Mouse (Mus musculus) R1 (cell line): ENCODE results near the gene Gm49358.
A peak's percentile ranks its signal among the peaks of the same experiment; 100 is the strongest.

Experiments
- DNase-seq: peaks from one replicate; pipeline ENCODE4 v3.0.0-alpha.2; 2018; ENCODE audit warnings: low read depth, low spot score

Gm49358 gene

DNA sequence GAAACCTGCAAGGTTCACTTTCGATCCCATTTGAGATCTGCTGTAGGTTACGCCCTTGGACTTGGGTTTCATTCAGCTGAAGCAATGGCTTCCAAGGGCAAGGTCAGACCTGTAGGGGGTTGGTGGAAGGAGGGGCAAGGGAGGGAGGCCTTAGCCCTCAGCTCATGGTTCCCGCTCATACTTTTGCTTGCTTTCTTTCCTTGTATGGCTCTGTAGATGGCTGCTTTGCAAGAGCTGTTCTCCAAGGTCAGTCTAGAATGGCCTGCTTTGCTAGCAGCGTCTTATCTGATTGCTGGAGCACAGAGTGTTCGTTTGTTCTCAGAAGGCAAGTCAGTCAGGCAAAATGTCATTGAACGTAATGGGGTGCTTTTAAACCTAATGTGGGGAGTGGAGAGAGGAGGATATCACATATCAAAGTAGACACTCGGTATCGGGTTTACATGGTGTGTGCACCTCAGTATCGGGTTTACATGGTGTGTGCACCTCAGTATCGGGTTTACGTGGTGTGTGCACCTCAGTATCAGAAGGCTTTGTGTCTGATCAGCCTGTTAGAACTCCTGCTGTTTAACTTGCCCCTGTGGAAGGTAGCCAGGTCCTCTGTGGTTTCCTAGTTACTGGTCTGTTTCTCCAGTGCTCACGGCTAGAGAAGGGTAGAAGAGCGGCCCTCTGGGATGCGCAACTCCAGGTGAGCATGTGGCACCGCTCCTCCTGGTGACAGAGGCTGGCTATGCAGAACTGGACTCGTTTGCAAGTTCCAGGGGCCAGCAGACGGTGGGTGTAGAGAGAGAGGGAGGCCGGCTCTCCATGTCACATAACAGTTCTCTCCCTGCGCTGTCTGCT, 50.7 kb downstream of the Gm49358 start:
- peak; percentile 70 for DNase-seq

DNA sequence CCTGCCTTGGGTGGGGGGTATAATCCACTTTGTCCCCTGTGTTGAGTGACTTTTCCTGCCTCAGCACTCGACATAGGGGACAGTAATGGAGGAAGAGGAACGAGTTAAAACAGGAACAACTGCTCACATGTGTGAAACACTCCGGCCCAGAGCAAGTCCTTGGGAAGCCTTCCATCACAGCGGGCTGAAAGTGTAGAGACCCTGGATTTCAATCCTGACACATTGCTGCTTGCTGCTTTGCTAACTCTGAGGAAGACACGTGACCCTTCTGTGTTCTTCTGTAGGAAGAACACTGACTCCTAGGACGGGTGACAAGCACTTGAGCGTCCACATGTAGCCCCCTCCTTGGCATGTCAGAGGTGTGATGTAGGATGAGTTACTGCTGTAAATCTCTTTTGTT, 51.4 kb downstream of the Gm49358 start:
- no peak for DNase-seq

DNA sequence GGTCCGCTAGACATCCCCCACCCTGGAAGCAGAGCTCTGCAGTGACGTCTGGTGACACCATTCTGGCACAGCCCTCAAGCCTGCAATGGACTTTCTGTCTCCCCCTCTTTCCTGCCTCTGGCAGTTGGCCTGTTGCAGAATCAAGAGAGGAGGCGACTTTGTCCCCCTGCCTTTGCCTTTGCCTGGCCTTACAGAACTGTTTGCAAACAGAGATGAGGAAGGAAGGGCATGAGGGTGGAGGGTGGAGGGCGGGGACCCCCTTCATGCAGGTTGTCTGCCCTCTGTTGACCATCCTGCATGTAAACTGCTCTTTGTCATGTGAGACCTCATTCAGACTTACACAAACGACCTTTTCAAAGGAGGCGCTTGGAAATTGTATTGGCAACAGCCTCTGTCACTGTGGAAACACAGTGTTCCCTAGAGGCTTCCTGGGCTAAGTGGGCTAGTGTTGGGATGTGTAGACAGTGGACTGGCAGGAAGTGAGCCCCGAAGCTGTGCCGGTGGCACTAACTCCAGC, 55.9 kb downstream of the Gm49358 start:
- no peak for DNase-seq

DNA sequence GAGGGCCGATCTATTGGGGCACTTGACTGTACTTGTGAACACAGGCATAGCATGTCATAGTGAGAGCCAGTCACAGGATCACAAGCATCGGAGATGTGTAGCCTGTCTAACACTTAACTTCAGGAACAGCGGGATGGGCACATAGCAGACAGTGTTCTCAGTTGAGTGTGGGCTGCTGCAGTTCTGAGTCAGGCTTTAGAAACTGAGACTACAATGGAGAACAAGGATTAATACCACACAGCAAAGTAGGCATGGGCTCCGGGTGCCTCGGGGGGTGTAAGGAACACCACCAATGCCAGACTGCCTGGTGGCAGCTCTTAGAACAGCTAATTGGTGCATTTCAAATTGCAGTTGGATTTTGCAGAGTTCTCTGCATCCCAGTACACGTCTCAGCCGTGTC, 57.2 kb downstream of the Gm49358 start:
- no peak for DNase-seq

DNA sequence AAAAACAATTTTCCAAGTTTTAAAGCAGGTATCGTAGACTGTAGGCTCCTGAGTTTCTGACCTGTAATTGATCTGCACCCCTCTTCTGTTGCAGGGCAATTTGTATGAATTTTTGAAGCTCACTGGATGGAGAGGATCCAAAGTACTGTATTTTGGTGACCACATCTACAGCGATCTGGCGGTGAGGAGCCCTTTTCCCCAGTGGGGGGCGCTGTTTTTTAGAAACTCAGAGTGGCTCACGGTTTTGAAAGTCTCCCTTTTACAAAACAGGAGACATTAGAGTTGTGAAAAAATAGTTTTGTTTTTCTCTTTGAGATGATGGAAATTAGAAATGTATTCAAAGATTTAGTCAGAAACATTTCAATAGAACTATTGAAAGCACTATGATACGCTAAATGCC, 60.3 kb downstream of the Gm49358 start:
- DNase-seq = peak; percentile 47

DNA sequence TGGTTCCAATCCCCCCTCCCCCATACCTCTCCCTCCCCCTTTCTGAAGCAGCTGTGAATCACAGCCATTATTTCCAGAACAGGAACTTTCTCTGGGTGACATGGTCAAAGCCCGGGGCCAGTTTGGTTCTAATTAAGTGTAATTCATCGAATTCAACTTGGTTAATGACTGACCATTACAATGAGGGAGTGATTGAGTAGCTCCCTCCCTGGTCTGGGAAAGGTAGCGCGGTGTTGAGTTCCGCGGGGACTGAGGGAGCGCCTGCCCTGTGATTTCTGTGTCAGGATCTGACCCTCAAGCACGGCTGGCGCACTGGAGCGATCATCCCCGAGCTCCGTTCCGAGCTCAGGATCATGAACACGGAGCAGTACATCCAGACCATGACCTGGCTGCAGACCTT, 61.1 kb downstream of the Gm49358 start:
- DNase-seq = no peak

DNA sequence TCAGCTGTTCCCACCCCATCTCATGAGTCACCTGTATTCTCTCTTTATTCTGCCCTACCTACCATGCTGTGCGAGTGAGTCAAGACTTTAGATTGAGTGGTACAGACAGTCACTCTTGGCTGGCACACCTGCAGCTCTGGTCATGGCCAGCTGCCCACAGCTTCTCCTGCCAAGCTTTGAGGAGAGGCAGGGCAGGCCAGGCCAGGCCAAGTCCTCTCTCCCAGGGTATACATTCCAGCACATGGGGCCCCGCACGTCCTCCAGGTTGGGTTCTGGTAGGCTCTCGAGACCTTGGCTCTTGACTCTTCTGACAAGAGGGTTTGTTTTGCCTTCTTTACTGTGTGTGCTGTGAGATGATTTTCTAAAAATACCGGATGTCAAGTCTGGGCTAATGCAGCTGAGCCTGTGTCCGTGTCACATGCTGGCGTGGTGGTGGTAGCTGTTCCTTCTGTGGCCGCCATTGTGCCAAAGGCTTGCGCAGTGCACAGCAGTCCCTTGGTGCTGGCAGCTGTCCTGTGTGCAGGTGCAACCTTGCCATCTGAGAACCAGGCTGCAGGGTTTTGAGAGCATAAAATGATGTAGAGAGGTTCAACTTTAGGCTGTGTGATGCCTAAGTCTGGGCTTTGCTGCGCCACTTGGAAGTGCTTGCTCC, 62.2 kb downstream of the Gm49358 start:
- DNase-seq = no peak

DNA sequence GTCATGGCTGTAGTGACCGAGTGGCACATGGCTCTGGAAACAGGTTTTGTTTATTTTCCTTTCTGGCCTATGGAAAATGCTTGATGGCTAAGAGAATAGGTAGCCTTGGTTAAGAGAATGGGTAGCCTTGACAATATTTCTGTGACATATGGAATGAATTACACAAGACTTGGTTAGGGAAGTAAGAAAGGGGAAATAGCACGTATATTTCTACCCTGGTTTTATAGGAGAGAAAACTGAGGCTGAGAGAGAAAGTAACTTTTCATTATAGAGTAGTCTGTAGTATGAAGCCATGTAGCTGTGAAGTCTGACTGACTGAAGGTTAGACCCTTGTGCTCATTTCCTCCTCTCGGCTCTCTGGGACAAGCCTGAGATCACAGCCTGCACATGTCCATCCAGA, 63.2 kb downstream of the Gm49358 start:
- no peak for DNase-seq

DNA sequence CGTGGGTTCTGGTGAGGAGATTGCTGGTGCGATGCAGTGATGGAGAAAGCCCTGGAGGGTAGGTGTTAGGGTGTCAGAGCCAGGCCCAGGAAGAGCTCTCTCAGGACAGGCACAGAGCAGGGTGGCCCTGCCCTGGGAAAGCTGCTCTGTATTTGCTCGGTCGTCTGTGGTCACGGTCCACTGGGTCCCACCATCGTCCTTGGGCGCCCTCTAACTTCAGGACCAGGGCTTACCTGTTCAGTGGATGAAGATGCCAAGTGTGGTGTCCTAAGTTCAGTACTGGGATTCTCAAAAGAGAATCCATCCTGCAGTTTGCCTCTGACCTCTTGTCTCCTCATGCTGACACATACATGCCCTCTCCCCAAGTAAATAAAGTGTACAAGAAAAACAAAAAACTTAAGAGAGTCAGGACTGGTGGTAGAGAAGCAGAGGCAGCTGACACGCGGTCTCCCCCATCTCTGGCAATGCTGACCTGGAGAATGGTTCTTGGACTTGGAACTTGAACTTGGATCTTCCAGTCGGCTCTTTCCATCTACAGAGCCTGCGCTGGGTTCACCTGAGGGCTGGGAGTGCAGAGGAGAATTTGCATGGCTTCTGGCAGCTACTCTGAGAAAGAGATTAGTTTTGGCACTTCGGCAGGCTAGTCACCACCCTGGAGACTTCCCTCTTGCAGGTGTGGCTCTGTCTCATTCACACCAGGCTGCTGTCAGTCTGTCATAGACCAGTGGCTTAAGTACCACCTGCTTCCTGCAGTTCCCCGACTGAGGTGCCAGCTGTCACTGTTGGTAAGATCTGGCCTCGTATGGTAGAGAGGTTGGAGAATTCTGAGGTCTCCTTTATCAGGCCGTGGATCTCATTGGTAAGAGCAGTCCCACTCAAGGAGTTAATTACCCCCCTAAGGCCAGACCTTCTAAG, 64.7 kb downstream of the Gm49358 start:
- DNase-seq = no peak

DNA sequence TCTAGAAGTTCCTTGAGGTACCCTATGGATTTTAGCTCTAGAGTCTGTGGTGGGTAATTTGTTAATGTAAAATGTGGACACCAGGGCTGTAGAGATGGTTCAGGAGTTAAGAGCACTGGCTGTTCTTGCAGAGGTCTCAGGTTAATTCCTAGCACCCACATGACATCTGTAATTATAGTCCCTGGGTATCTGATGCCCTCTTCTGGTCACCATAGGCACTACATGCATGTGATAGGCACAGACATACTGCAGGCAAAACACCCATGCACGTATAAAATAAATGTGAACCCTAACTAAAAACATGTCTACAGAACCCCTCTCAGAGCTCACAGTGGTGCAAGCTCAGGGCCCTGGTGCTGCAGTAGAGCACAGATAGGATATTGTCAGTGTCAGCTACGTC, 65.7 kb downstream of the Gm49358 start:
- peak; percentile 60 for DNase-seq

DNA sequence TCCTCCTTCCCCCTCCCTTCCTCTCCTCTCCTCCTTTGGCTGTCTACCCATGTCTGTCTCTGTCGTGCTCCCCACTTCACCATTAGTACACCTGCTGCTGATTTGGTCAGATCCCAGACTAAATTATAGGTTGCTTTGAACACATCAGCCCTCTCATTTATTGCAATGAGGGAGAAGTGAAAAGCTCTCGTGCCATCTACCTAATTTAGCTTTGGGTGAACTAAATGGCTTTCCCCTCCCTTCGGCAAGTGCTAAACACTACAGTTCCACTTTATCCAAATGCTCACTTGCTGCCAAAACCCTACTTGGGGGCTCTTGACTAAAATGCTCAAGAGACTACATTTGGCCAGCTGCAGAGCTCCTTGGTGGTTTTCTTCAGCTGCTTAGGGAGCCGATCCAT, 73.0 kb downstream of the Gm49358 start:
- no peak for DNase-seq

DNA sequence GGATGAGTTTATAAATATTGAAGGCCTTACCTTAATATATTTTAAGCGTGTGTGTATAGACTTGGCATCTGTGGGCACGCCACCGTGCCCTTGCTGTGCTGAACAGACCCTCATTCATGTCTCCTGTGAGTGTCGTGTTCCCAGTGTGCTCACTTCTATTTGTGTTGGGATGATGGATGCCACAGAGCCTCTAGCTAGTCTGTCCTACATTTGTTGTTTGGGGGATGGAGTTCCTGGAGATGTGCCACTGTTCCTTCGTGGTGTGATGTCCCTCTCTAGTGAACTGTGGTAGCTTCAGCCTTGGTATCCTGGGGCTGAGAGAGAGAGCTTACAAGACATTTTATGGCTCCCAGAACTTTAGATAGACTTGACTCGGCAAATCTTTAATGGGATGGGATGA, 75.1 kb downstream of the Gm49358 start:
- DNase-seq = no peak

DNA sequence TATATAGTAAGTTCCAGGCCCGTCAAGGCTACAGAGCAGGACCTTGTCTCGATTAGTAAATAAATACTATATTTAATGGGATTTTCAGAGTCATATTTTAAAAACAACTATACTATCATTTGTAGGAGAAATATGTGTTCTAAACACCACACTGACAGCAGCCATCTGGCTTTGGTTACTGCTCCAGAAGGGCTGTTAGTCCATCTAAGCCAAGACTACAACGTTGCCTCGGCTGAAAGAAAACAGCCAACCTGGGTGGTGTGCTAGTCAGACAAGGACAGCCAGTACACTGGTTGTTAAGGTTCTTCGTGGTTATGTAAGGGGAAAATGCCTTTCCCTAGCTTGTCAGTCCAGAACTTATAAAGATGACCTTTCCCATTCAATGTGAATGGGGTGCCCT, 78.9 kb downstream of the Gm49358 start:
- DNase-seq = no peak

DNA sequence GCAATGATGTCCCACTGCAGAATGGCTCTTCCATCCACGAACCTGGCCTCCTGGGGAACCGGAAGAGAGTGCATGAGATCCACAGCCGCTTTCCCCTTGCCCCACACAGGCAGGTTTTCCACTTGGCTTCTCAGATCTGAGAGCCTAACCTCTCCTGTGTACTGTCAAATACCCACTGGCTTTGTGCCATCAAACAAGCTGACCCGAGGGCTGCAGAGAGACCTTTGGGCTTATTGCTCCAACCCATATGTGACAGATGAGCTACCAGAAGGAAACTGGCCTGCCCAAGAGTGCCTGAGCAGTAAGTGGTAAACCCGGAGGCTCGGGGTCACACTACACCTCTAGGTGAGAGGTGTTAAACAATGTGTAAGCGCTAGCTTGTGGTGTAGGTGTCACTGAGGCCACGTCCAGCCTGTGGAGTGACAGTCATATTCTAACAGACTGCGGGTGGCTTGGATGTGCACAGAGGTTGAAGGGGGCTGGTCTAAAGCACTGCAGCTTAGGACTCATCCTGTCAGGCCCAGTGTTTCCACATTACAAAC, 83.2 kb downstream of the Gm49358 start:
- DNase-seq = no peak

DNA sequence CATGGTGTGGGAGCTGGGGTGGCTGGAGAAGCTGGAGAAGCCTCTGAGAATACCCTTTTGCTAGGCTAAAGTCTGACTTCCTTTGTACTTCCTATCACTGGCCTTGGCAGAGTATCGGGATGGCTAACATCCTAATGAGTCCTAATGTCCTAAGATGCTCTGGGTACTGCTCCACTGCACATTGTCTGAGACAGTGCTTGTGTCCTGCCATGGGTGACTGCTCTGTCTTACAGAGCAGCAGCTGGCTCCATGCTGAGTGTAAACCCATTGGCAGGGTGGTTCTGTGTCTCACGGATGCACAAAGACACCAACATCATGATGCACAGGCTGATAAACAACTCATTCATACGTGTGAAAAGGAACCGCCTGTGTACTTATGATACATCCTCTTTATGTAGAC, 85.3 kb downstream of the Gm49358 start:
- no peak for DNase-seq

DNA sequence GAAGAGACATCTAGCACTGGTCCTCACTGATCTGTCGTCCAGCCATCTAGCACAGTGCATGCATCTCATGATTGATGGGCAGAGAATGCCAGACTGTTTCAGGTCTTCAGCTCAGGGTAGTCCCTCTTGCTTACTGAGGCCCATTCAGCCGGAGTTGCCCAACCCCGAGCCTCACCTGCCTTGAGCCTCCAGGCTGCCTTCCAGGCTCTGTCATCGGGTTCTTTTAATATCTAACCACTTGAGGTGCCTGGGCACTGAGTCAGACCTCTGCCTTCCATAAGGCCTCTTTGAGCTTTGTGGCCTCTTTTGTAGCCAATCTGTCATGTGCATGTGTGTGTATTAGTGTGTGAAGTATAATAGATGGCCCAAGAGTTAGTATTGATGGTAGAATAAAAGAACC, 85.7 kb downstream of the Gm49358 start:
- no peak for DNase-seq

DNA sequence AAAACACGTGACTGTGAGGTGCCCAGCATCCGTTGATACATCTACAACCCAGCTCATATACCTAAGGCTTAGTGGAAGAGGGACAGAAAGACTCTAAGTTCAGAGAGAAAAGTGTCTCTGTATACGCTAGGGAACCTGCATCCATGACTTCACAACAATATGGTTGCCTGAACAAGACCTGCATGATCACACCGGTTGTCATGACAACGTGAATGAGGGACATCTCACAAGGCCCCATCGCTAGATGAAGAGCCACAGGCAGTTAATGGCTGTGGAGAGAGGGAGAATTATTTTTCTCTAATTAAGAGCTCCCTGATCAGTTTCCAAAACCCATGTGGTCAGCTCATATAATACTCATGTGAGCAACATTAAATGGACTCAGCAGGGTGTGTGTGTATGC, 88.4 kb downstream of the Gm49358 start:
- DNase-seq = peak; percentile 28

DNA sequence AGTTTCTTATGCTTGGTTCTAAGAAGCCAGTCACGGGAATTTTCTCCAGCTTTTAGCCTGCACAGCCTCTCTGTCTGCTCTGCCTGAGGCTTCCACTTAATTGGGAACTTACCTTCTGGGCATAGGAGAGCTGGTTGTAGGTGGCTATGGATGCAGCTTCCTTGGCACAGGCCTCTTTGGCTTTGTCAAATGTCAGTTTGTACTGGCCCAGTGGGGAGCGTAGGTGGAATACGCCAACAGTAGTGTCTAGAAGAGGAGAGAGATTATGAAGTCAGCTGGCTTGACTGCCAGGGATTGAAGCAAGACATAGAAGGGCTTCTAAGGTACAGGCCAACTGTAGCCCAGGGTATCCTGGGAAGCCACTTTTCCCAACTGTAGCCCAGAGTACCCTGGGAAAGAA, 89.7 kb downstream of the Gm49358 start:
- no peak for DNase-seq

DNA sequence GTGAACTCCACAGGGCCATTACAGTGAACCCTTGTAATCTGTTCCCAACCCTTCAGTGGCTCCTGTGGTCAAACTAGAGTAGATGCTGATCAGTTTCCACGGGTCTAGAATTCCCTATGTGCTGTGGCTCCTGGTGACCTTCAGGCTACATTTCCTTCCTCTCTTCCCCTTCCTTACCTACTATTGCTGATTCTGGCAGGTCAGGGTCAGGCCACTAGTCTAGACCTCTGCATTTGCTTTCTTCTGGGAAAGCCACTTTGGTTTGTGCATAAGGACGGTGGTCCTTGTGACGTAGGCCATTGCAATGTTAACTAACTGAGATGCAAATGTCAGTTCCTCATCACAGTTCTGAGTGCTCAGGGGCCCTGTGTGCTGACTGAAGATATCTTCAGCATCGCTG, 96.6 kb downstream of the Gm49358 start:
- peak; percentile 35 for DNase-seq

DNA sequence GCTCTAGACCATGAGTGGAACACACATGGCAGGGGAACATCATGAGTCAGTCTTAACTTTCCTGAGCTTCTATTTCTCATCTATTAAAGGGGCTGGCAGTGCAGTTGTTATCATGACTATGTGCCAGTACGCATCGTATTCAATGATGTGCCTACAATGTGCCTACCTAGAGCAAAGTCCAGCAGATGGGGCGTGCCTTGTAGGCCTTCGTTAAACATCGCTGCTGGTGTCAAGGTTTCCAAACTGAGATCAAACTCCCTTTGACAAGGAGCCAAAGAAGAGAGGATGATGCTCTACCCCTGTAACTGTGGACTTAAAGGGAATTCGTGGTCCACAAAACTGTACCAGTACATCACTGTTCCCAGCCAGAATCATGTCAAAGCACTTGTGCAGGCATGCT, 98.7 kb downstream of the Gm49358 start:
- no peak for DNase-seq

DNA sequence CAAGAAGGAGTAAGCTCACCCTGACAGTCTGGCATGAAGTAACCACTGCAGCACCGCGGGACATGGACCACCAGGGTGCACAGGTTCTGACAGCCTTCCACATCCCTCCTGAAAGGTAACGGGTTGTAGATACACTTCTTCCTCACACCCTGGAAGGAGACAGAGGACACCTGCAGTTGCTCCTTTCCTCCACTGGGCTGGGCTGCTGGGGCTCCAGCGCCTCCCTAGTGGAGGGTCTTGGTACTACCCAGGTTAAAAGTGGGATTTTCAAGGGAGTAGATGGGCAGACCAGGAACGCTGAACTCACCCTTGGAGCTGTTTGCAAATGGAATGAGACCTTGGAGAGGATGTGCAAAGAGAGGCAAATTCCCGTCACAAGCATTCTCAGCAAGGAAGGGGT, 99.7 kb downstream of the Gm49358 start:
- DNase-seq = peak; percentile 59

DNA sequence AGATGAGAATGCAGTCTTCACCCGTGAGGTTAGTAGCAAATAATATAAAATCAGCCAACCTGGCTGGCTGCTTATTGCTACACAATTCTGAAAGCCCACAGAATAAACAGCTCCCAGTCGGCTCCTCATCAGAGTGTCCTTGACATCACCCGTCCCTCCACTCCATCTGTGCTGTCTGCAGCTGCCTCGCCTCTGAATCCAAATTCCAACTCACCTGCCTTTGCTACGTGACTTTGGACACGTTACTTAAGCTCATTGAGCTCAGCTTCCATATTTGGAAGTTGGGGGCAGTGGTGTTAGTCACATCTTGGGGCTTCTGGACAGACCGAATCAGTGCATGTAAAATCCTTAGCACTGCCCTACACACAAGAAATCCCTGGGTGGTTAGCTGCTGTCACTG, 108.3 kb downstream of the Gm49358 start:
- no peak for DNase-seq
